Mouse (Mus musculus) embryonic facial prominence, embryonic 11.5 days (tissue): ENCODE data around the gene Kdsr. TPM values are rescaled to one million over a fixed set of nuclear protein-coding genes. Genes with fewer than 3 reads are reported as not detected.
A peak's percentile ranks its signal among the peaks of the same experiment; 100 is the strongest.

Source experiments
- ATAC-seq: fragments of 200-750 bp; cut with Nextera tagmentation; replicated peaks from 2 replicates; pipeline ENCODE4 v1.8.0; 2017; ENCODE audit warnings: low read depth; ENCODE audit not compliant: insufficient number of reproducible peaks, low FRiP score, low TSS enrichment
- DNase-seq: peaks from one replicate; pipeline ENCODE4 v3.0.0-alpha.2; 2015; ENCODE audit warnings: low spot score
- H3K27ac ChIP-seq: fragments of 300-500 bp; sonication (generic); replicated peaks from 2 replicates; pipeline ENCODE4 v1.5.1; 2014; ENCODE audit warnings: mild to moderate bottlenecking, low read depth, low read length, control low read depth
- H3K27me3 ChIP-seq: fragments of 300-500 bp; sonication (generic); 2 replicates; pipeline ENCODE4 v1.6.1; 2014; ENCODE audit warnings: mild to moderate bottlenecking, low read length, moderate library complexity, mixed read lengths; ENCODE audit not compliant: control insufficient read depth, insufficient read depth
- H3K36me3 ChIP-seq: fragments of 300-500 bp; sonication (generic); replicated peaks from 2 replicates; pipeline ENCODE4 v1.6.1; 2014; ENCODE audit warnings: low read depth, mild to moderate bottlenecking, low read length, moderate library complexity, mixed read lengths; ENCODE audit not compliant: control insufficient read depth, insufficient read depth
- H3K4me1 ChIP-seq: fragments of 300-500 bp; sonication (generic); 2 replicates; pipeline ENCODE4 v1.6.1; 2014; ENCODE audit warnings: low read length, mixed read lengths; ENCODE audit not compliant: control insufficient read depth, insufficient read depth
- H3K4me2 ChIP-seq: fragments of 300-500 bp; sonication (generic); 2 replicates; pipeline ENCODE4 v1.6.1; 2014; ENCODE audit warnings: low read depth, mild to moderate bottlenecking, control low read depth, low read length, moderate library complexity
- H3K4me3 ChIP-seq: fragments of 300-500 bp; sonication (generic); 2 replicates; pipeline ENCODE4 v1.5.1; 2014; ENCODE audit warnings: low read depth, low read length, control low read depth
- H3K9ac ChIP-seq: fragments of 300-500 bp; sonication (generic); replicated peaks from 2 replicates; pipeline ENCODE4 v1.6.1; 2014; ENCODE audit warnings: mild to moderate bottlenecking, control low read depth, low read length
- H3K9me3 ChIP-seq: fragments of 300-500 bp; sonication (generic); replicated peaks from 2 replicates; pipeline ENCODE4 v1.6.1; 2016; ENCODE audit warnings: mild to moderate bottlenecking, low read length, inconsistent platforms, mixed read lengths; ENCODE audit not compliant: control insufficient read depth
- WGBS: fragments of 180-500 bp; shearing (Covaris S2); extraction: QIAGEN DNeasy Blood & Tissue Kit; methylation state at CpG from one replicate; pipeline ENCODE4 v1.1.7; 2014; 5-methylcytosine and 5-hydroxymethylcytosine counted together
- polyA plus RNA-seq: library from polyadenylated mRNA; unstranded; fragments of >200 nt; fragmentation: Nextera tagmentation; extraction: Ambion mirVana; gene quantifications from 2 replicates; pipeline ENCODE4 v1.2.1, GENCODE M21; 2014

Gene Kdsr
- 12.1 and 12.9 TPM in 2 replicates for polyA plus RNA-seq

DNA sequence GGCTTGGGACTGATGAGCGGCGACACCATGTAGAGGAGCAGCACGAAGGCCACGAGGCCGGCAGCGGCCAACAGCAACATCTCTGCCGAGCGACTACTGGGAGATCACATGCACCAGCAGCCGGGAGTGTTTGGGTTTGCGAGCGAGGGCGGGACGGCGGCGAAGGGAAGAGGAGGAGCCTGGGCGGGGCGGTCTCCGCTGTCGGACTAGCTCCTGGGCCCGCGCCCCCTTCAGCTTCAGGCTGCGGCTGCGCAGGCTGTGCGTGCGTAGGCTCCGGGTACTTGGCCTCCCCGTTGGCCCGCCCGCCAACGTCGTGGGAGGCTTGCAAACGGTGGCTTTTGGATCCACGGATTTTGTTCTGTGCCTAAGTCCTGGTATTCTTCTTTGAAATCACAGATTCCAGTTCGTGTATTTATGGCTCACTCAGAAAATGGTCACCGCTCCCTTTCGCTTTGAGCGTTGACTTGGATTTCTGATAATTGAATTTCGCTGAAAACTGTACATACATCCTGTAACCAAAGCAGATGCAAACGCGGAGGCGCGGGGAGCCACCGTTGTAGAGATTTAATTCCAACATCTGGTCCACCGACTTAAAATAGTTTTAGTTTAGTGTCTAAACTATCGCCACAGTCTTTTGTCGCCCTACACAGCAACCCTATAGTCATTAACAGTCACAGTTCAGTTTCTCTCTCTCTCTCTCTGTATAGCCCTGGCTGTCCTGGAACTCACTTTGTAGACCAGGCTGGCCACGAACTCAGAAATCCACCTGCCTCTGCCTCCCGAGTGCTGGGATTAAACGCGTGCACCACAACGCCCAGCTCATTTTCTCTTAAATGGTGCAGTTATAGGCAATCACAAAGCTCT is at the start of gene Kdsr:
Kdsr (minus strand) TSS at position 156 of the 864 bp plus-strand sequence.
- peak within 1 kb of the TSS; percentile 88 for H3K4me2 ChIP-seq
- DNase-seq (peak; percentile 97), ATAC-seq (peak; percentile 99)
- no peaks in the 10 kb centered on the region for H3K9me3 ChIP-seq
- H3K4me3 ChIP-seq = peak within 1 kb of the TSS; percentile 51
- H3K27me3 ChIP-seq = no peaks in the 10 kb centered on the region
- no peaks in the 10 kb centered on the region for H3K36me3 ChIP-seq
- peak within 1 kb of the TSS; percentile 70 for H3K9ac ChIP-seq
- H3K4me1 ChIP-seq = no peaks in the 10 kb centered on the region
- peak within 1 kb of the TSS; percentile 70 for H3K27ac ChIP-seq
- WGBS = 4% methylated on average over 43 of the region's 51 CpGs

DNA sequence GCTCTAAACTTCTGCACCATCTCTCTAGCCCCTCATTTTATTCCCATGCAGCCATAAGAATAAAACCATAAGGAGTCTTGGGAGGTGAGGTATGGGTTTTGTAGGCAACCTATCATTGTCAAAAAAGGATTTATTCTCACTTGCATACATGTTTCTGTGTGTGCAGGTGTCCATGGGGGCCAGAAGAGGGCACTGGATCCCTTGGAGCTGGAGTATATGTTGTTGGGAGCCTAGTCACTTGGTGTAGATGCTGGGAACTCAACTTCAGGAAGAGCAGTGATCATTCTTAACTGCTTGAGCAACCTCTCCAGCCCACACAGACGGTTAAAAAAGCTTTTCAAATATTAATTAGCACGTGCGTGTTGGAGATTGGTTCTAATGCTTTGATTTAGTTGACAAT is 40.4 kb upstream of the Kdsr start:
- Histone ChIP-seq H3K4me3 (no peak overlapping the region), H3K9ac (no peak overlapping the region), H3K36me3 (no peaks in the 10 kb centered on the region), H3K27ac (no peak overlapping the region), H3K27me3 (no peaks in the 10 kb centered on the region), H3K9me3 (no peaks in the 10 kb centered on the region), H3K4me2 (no peak overlapping the region), H3K4me1 (no peaks in the 10 kb centered on the region)
- 79% methylated on average over 3 of the region's 3 CpGs for WGBS
- no peak for DNase-seq
- ATAC-seq = no peak

DNA sequence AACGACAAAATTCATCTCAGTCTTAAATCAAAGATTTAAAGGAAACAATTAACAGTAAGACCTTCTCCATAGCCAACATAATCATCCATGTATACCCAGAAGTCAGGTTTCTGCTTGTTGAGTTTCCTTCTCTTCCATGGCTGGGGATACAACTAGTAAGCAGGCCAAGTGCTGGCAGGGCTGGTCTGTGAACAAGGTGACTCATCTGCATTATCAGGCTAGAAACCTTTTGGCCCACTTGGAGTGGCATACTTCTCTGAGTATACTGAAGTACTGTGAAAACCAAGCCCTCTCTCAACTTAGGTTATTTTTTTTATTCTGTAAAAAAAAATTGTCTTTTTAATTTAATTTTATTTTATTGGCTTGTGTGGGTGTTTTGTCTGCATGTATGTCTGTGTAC is 39.9 kb upstream of the Kdsr start:
- 51% methylated on average over 1 of the region's 1 CpGs for WGBS
- no peak overlapping the region for H3K27ac ChIP-seq
- H3K9me3 ChIP-seq = no peaks in the 10 kb centered on the region
- no peak for ATAC-seq
- no peaks in the 10 kb centered on the region for H3K27me3 ChIP-seq
- H3K4me1 ChIP-seq = no peaks in the 10 kb centered on the region
- no peaks in the 10 kb centered on the region for H3K36me3 ChIP-seq
- no peak overlapping the region for H3K4me3 ChIP-seq
- no peak overlapping the region for H3K9ac ChIP-seq
- no peak overlapping the region for H3K4me2 ChIP-seq
- DNase-seq = no peak

DNA sequence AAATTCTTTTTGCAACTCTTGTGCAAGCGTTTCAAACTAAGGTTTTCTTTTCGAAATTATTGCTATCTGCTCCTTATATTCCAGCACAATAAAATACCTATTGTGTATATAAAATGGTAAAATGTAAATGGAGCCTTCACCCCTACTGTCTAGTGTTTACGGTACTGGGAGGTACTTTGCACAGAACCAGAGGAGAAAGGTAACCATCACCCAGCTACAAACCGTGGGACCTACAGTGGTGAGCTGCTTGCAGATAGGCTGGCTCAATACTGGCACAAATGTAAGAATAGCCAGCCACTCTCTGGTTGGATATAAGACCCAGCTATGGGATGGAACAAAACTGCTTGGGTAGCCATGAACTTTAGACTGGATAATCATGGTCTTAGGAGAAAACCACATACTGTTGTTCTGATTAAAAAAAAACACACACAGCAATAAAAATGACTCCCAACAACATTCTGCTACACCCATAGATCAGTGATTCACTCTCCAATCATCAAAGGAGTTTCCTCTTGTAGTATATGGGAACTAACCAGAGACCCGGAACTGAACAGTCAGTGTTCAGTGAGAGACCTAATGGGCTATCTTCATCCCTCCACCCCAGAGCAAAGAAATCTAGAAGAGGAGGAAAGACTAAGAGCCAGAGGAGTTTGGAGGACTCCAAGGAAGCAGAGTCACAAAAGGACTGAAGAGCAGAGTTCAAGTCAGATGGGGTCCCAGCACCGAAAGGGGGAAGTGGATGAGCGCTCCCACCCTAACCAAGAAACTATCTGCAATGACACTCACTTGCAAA is 37.7 kb upstream of the Kdsr start:
- Histone ChIP-seq H3K27me3 (no peaks in the 10 kb centered on the region), H3K4me3 (peak overlapping the region; percentile 98), H3K4me2 (peak overlapping the region; percentile 41), H3K27ac (no peak overlapping the region), H3K9me3 (no peaks in the 10 kb centered on the region), H3K4me1 (no peaks in the 10 kb centered on the region), H3K36me3 (no peaks in the 10 kb centered on the region), H3K9ac (no peak overlapping the region)
- 60% methylated on average over 7 of the region's 7 CpGs for WGBS
- ATAC-seq (peak; percentile 44; the same call in 1 of the 2 replicates), DNase-seq (no peak)

DNA sequence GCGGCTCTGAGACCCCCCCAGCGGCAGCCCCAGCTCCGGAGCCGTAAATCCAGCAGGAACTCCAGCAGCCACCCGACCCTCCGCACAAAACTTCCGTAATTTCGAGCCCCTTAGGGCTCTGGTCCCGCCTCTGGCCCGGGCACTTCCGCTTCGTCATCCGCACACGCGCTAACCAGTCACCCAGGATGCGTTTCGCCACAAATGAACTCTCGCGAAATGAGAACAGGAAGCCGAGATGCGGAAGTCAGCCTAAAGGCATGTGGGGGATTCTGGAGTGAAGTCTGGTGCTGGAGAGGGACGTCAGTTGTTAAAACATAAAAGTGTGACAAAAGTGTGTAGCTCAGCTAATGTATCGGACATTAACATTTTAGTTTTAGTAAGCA is 37.0 kb upstream of the Kdsr start, which contains the start of gene Vps4b:
Vps4b (minus strand) TSS at position 187 of the 383 bp plus-strand sequence.
- peak within 1 kb of the TSS; percentile 57 for H3K4me2 ChIP-seq
- no peaks in the 10 kb centered on the region for H3K27me3 ChIP-seq
- peak within 1 kb of the TSS; percentile 98 for H3K4me3 ChIP-seq
- no peaks in the 10 kb centered on the region for H3K36me3 ChIP-seq
- under 1% methylated on average over 23 of the region's 23 CpGs for WGBS
- peak within 1 kb of the TSS; percentile 91 for H3K9ac ChIP-seq
- H3K27ac ChIP-seq = peak within 1 kb of the TSS; percentile 88
- no peaks in the 10 kb centered on the region for H3K9me3 ChIP-seq
- DNase-seq (peak; percentile 98), ATAC-seq (peak; percentile 99)
- H3K4me1 ChIP-seq = no peaks in the 10 kb centered on the region

DNA sequence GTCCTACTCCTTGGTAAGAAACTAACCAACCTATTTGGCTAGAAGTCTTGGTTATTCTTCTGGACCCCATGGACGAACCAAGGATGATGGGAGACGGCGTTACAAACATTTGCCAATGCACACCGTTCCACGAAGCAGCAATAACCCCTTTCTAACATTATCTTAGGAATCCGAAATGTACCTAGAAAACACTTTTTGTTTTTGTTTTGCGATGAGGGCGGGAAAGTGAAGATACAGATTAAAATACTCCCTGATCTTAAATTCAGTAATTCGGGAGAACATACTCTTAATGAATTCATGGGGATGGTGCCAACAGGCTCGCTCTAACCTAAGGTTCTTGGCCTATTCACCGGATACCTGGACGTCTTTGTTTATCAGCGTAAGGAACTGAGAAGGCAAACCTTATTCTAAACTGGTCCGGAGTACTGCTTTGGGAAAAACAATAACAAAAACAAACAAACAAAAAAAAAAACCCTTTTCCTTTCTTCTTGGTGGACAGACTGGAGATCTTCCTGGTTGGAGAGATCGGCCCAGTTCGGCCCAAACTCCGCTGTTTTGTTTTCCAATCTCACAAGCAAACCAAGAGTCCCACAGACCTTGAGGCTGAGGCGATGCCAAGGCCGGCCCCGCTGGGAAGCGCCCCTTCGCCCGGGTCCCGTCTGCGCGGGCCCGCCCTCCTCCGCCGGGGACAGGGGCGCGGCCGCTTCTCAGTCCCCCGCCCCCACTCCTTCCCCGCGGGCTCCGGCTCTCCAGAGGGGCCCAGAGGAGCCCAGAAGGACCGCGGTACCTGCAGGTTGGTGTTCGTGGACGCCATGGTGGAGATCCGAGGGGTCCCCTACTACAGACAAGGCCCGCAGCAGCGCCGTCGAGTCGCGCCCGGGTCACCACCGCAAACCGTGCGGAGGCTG is 36.4 kb upstream of the Kdsr start:
- H3K4me1 ChIP-seq = no peaks in the 10 kb centered on the region
- H3K27me3 ChIP-seq = no peaks in the 10 kb centered on the region
- peak overlapping the region; percentile 91 for H3K9ac ChIP-seq
- H3K27ac ChIP-seq = peak overlapping the region; percentile 88
- no peaks in the 10 kb centered on the region for H3K9me3 ChIP-seq
- ATAC-seq (peak; percentile 92), DNase-seq (no peak)
- WGBS = 4% methylated on average over 48 of the region's 51 CpGs
- H3K36me3 ChIP-seq = no peaks in the 10 kb centered on the region
- H3K4me3 ChIP-seq = peak overlapping the region; percentile 98
- peak overlapping the region; percentile 57 for H3K4me2 ChIP-seq

DNA sequence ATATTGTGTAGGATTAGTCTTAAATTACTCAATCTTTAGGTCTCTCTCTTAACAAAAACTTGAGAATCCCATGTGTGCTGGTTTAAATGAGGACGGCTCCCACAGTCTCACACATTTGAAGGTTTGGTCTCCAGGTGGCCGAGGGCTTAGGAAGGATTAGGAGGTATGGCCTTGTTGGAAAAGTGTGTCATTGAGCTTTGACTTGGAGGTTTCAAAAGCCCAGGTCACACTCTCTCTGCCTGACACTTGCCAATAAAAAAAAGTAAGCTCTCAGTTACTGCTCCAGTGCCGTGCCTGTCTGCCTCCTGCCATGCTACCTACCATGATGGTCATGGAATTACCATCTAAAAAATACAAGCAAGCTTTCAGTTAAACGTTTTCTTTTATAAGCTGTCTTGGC is 15.4 kb upstream of the Kdsr start:
- H3K4me1 ChIP-seq = no peaks in the 10 kb centered on the region
- WGBS = 79% methylated on average over 4 of the region's 4 CpGs
- H3K4me2 ChIP-seq = no peak overlapping the region
- no peak for ATAC-seq
- no peak for DNase-seq
- H3K36me3 ChIP-seq = peaks cover 2% of the 10 kb centered on the region
- H3K27ac ChIP-seq = no peak overlapping the region
- no peaks in the 10 kb centered on the region for H3K27me3 ChIP-seq
- no peaks in the 10 kb centered on the region for H3K9me3 ChIP-seq
- no peak overlapping the region for H3K4me3 ChIP-seq
- H3K9ac ChIP-seq = no peak overlapping the region
